Mouse (Mus musculus) kidney, embryonic 16.5 days (tissue): ENCODE results near the gene Anapc15-ps. TPM values are rescaled to one million over a fixed set of nuclear protein-coding genes. Genes with fewer than 3 reads are reported as not detected.

ENCODE experiments used
- ATAC-seq: fragments of 200-750 bp; cut with Nextera tagmentation; 2 replicates; pipeline ENCODE4 v1.8.0; 2017; ENCODE audit warnings: moderate TSS enrichment; ENCODE audit not compliant: low FRiP score, low TSS enrichment
- H3K27ac ChIP-seq: fragments of 300-500 bp; sonication (generic); 2 replicates; pipeline ENCODE4 v1.5.1; 2014; ENCODE audit warnings: low read length
- H3K27me3 ChIP-seq: fragments of 300-500 bp; sonication (generic); 2 replicates; pipeline ENCODE4 v1.6.1; 2014; ENCODE audit warnings: low read length, control low read depth, mixed read lengths; ENCODE audit not compliant: insufficient read depth
- H3K36me3 ChIP-seq: fragments of 300-500 bp; sonication (generic); 2 replicates; pipeline ENCODE4 v1.6.1; 2014; ENCODE audit warnings: low read length, control low read depth, mixed read lengths; ENCODE audit not compliant: insufficient read depth
- H3K4me1 ChIP-seq: fragments of 300-500 bp; sonication (generic); 2 replicates; pipeline ENCODE4 v1.6.1; 2014; ENCODE audit warnings: low read length, control low read depth, mixed read lengths; ENCODE audit not compliant: insufficient read depth
- H3K4me2 ChIP-seq: fragments of 300-500 bp; sonication (generic); replicated peaks from 2 replicates; pipeline ENCODE4 v1.6.1; 2014; ENCODE audit warnings: low read depth, low read length
- H3K4me3 ChIP-seq: fragments of 300-500 bp; sonication (generic); 2 replicates; pipeline ENCODE4 v1.5.1; 2014; ENCODE audit warnings: mild to moderate bottlenecking, low read length
- H3K9ac ChIP-seq: fragments of 300-500 bp; sonication (generic); replicated peaks from 2 replicates; pipeline ENCODE4 v1.6.1; 2014; ENCODE audit warnings: low read length
- H3K9me3 ChIP-seq: fragments of 300-500 bp; sonication (generic); 2 replicates; pipeline ENCODE4 v1.6.1; 2016; ENCODE audit warnings: low read length, control low read depth
- WGBS: fragments of 180-500 bp; shearing (Covaris S2); extraction: QIAGEN DNeasy Blood & Tissue Kit; methylation state at CpG from one replicate; pipeline ENCODE4 v1.1.7; 2014; 5-methylcytosine and 5-hydroxymethylcytosine counted together
- polyA plus RNA-seq: library from polyadenylated mRNA; unstranded; fragments of >200 nt; fragmentation: Nextera tagmentation; extraction: Ambion mirVana; gene quantifications from 2 replicates; pipeline ENCODE4 v1.2.1, GENCODE M21; 2015

The Anapc15-ps gene
- polyA plus RNA-seq, 1 experiment from 2014 or later: not detected

DNA sequence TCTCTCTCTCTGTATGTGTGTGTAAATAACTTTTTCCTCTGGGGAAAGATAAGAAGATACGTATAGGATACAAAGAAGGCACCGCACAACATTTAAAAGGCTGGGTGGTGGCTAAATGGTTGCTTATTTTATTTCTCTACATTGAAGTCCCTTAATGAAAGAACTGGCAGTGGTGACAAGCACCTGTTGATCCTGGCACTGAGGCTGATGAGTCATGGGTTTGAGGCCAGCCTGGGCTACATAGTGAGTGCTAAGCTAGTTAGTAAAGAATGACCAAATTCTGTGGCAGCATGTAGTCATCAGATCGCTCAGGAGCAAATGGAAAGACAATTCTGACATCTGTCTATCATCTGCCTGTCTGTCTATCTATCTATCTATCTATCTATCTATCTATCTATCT lies 10.5 kb upstream of the Anapc15-ps start:
- 92% methylated on average over 3 of the region's 3 CpGs for WGBS
- no peak overlapping the region for H3K9ac ChIP-seq

DNA sequence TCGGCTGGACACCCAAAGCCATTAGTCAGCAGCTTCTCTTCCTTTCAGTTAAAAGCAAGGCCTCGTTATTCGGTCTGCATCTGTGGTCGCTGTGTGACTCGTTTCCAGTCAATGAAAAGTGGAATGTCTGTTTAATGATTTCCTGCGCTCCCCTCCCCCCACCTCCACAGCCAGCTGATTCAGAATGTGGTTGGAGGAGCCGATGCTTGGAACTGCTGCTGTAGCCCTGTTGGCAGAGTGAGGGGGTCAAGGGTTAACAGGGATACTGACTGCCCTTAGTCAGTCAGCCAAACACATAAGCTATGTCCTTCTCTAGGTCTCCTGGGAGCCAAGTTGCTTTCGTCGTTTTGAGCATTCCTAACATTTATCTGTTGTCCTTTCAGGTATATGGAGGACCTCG lies 9.7 kb upstream of the Anapc15-ps start:
- H3K4me3 ChIP-seq: no peak overlapping the region
- no peak overlapping the region for H3K4me2 ChIP-seq
- H3K9ac ChIP-seq: no peak overlapping the region
- no peaks in the 10 kb centered on the region for H3K36me3 ChIP-seq
- WGBS: 57% methylated on average over 10 of the region's 10 CpGs
- peak; percentile 65; the same call in 1 of the 2 replicates for ATAC-seq
- no peaks in the 10 kb centered on the region for H3K27me3 ChIP-seq
- H3K9me3 ChIP-seq: no peaks in the 10 kb centered on the region
- no peak overlapping the region for H3K27ac ChIP-seq
- H3K4me1 ChIP-seq: peaks cover 17% of the 10 kb centered on the region

More for the DNA sequence above, 10.5 kb upstream of the Anapc15-ps start:
- Histone ChIP-seq H3K4me2 (no peak overlapping the region), H3K36me3 (no peaks in the 10 kb centered on the region), H3K27ac (no peak overlapping the region), H3K27me3 (no peaks in the 10 kb centered on the region), H3K4me1 (peaks cover 14% of the 10 kb centered on the region), H3K4me3 (no peak overlapping the region), H3K9me3 (no peaks in the 10 kb centered on the region)
- no peak for ATAC-seq

DNA sequence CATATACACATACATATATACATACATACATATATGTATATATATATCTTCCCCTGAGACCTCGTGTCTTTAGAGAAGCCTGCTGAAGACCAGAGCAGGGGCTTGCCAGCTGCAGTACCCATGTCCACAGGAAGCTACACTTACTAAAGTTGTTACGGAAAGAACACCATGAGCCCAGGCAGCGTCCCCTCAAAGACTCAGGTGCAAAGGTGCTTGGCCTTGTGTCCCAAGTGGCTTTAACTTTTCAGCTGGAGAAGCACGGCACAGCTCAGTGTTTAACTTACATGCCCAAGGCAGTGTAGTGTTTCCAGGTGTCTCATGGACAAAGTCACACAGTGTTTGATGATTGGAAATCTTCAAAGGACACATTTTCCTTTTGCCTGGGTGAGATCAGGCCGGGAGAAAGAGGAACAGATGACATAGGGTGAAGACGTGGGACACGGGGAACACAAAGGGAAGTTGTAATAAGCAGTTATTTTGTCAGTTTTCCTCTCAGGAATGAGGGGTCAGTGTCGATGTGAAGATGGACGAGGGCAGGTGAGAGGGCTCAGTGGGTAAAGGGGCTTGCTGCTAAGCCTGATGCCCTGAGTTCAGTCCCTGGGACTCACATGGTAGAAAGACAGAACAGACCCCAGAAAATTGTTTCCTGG lies 9.0 kb upstream of the Anapc15-ps start:
- Histone ChIP-seq H3K4me1 (peaks cover 24% of the 10 kb centered on the region), H3K36me3 (no peaks in the 10 kb centered on the region), H3K9ac (no peak overlapping the region), H3K9me3 (no peaks in the 10 kb centered on the region), H3K27ac (no peak overlapping the region), H3K27me3 (no peaks in the 10 kb centered on the region), H3K4me2 (no peak overlapping the region), H3K4me3 (no peak overlapping the region)
- 80% methylated on average over 9 of the region's 9 CpGs for whole genome bisulfite sequencing
- no peak for ATAC-seq

GRCm38 (mm10) chr10:95681481-95681880 lies 8.2 kb upstream of the Anapc15-ps start:
- WGBS: 91% methylated on average over 4 of the region's 4 CpGs
- H3K4me2 ChIP-seq: peak overlapping the region; percentile 22; the same call in 1 of the 2 replicates
- no peak for ATAC-seq

GRCm38 (mm10) chr10:95681058-95681440 lies 7.8 kb upstream of the Anapc15-ps start:
- 0 out of 2 replicates have a peak, but pooled peaks have one; percentile 14 for ATAC-seq
- H3K27ac ChIP-seq: no peak overlapping the region
- H3K9ac ChIP-seq: no peak overlapping the region

More at GRCm38 (mm10) chr10:95681481-95681880, 8.2 kb upstream of the Anapc15-ps start:
- Histone ChIP-seq H3K9me3 (no peaks in the 10 kb centered on the region), H3K36me3 (no peaks in the 10 kb centered on the region), H3K27me3 (no peaks in the 10 kb centered on the region), H3K4me3 (no peak overlapping the region), H3K9ac (no peak overlapping the region), H3K27ac (no peak overlapping the region), H3K4me1 (peaks cover 27% of the 10 kb centered on the region)

GRCm38 (mm10) chr10:95680153-95681057 lies 7.2 kb upstream of the Anapc15-ps start:
- Histone ChIP-seq H3K36me3 (no peaks in the 10 kb centered on the region), H3K4me3 (peak overlapping the region; percentile 12; the same call in 1 of the 2 replicates), H3K9me3 (no peaks in the 10 kb centered on the region), H3K4me2 (peak overlapping the region; percentile 34), H3K9ac (no peak overlapping the region), H3K27ac (peak overlapping the region; percentile 14; the same call in 1 of the 2 replicates), H3K4me1 (peaks cover 27% of the 10 kb centered on the region), H3K27me3 (no peaks in the 10 kb centered on the region)
- no peak; the same call in 1 of the 2 replicates for ATAC-seq
- WGBS: 58% methylated on average over 28 of the region's 28 CpGs

More at GRCm38 (mm10) chr10:95681058-95681440, 7.8 kb upstream of the Anapc15-ps start:
- Histone ChIP-seq H3K4me1 (peaks cover 27% of the 10 kb centered on the region), H3K4me3 (peak overlapping the region; percentile 12; the same call in 1 of the 2 replicates), H3K27me3 (no peaks in the 10 kb centered on the region), H3K4me2 (peak overlapping the region; percentile 34), H3K36me3 (no peaks in the 10 kb centered on the region), H3K9me3 (no peaks in the 10 kb centered on the region)
- WGBS: 60% methylated on average over 7 of the region's 7 CpGs

DNA sequence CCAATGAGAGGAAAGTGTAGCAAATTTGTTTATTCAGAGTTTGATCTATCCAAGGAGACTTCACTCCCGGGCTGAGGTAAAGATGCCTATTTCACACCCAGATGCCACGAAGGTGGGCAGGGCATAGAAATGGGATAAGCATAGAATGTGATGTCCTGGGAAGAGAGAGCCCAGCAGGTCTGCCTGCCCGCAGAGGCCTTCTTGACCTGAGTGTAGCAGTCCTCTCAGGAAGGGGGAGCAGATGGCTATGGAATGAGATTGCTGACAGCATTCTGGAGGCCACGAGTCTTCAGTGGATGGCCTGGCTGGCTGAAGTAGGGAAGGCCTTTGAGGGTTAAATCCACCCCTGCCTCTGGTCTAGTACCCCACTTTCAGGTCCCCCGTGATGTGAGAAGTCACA lies 5.9 kb upstream of the Anapc15-ps start:
- no peaks in the 10 kb centered on the region for H3K36me3 ChIP-seq
- no peak overlapping the region for H3K4me3 ChIP-seq
- no peak overlapping the region for H3K27ac ChIP-seq
- no peak overlapping the region for H3K9ac ChIP-seq
- peaks cover 21% of the 10 kb centered on the region for H3K4me1 ChIP-seq
- H3K27me3 ChIP-seq: no peaks in the 10 kb centered on the region
- no peaks in the 10 kb centered on the region for H3K9me3 ChIP-seq
- H3K4me2 ChIP-seq: no peak overlapping the region
- 90% methylated on average over 5 of the region's 5 CpGs for WGBS
- ATAC-seq: no peak

- no peak overlapping the region for H3K27ac ChIP-seq
- H3K9ac ChIP-seq: no peak overlapping the region
- no peaks in the 10 kb centered on the region for H3K36me3 ChIP-seq
- WGBS: 75% methylated on average over 2 of the region's 2 CpGs
- no peaks in the 10 kb centered on the region for H3K27me3 ChIP-seq
- no peaks in the 10 kb centered on the region for H3K9me3 ChIP-seq
- no peak overlapping the region for H3K4me2 ChIP-seq
- H3K4me3 ChIP-seq: no peak overlapping the region
- H3K4me1 ChIP-seq: peaks cover 21% of the 10 kb centered on the region
- no peak for ATAC-seq
Observed at GRCm38 (mm10) chr10:95678661-95679060, 5.4 kb upstream of the Anapc15-ps start.

- H3K4me1 ChIP-seq: peaks cover 21% of the 10 kb centered on the region
- H3K27me3 ChIP-seq: no peaks in the 10 kb centered on the region
- no peaks in the 10 kb centered on the region for H3K9me3 ChIP-seq
- peak overlapping the region; percentile 48; the same call in 1 of the 2 replicates for H3K9ac ChIP-seq
- no peak overlapping the region; the same call in 1 of the 2 replicates for H3K4me3 ChIP-seq
- H3K4me2 ChIP-seq: peak overlapping the region; percentile 46
- ATAC-seq: no peak
- H3K27ac ChIP-seq: peak overlapping the region; percentile 61
- 47% methylated on average over 7 of the region's 7 CpGs for WGBS
- no peaks in the 10 kb centered on the region for H3K36me3 ChIP-seq
Observed at GRCm38 (mm10) chr10:95678241-95678640, 5.0 kb upstream of the Anapc15-ps start.
